Mouse (Mus musculus): ENCODE measurements around the gene Dbp. TPM values are rescaled to one million over a fixed set of nuclear protein-coding genes. Genes with fewer than 3 reads are reported as not detected.

Dbp gene
- total and polyA plus RNA-seq, 3 experiments: 22.5 to 24.4 TPM; not detected in 1

DNA sequence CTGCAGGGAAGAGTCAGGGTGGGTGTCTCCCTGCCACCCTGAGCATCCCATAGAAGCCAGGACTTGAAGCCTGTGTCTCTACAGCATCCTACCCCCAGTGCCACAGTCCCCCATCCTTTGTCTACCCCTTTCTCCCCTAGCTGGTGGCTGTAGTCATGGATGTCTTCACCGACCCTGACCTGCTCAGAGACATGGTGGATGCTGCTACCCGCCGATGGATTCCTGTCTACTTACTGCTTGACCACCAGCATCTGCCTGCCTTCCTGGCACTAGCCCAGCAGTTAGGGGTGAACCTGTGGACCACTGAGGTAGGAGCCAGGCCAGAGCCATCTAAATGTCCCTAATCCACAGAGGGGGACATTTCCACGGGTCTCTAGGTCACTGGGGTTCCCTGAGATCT, 18.4 kb downstream of the Dbp start:
- Histone ChIP-seq H3K4me1 (ENCODE audit: control insufficient read depth in 1 of 2, insufficient read depth in 2 of 2, low read length in 2 of 2) (no peaks in the 10 kb centered on the region), H3K9me3 (replicated peaks; ENCODE audit: insufficient read depth, low read length) (no peaks in the 10 kb centered on the region), H3K27me3 (ENCODE audit: control insufficient read depth in 1 of 2, insufficient read depth in 2 of 2, low read length in 2 of 2) (no peaks in the 10 kb centered on the region), H3K4me3 (ENCODE audit: control insufficient read depth in 1 of 2, insufficient read depth in 1 of 2, low read depth in 2 of 2, low read length in 2 of 2) (no peak overlapping the region), H3K9ac (ENCODE audit: control insufficient read depth, low read depth, low read length, poor library complexity, severe bottlenecking) (no peak overlapping the region), H3K27ac (ENCODE audit: control insufficient read depth, low read depth, low read length) (no peak overlapping the region), H3K36me3 (ENCODE audit: control insufficient read depth in 1 of 2, insufficient read depth in 2 of 2, low read length in 2 of 2) (peaks cover 2% of the 10 kb centered on the region in 2 experiments; a peak in 3 of 4 replicates), H3K79me2 (ENCODE audit: control insufficient read depth, insufficient read depth, low read length, poor library complexity) (peaks cover 18% of the 10 kb centered on the region)
- DNase-seq (ENCODE audit: low read depth, low spot score): no peak
- TF ChIP-seq TAL1 (IDR thresholded peaks at IDR 0.05; ENCODE audit: low read length) (no peak), E2F4 (IDR thresholded peaks at IDR 0.05; ENCODE audit: borderline replicate concordance, low read depth, low read length) (no peak), POLR2AphosphoS5 (IDR thresholded peaks at IDR 0.05; ENCODE audit: borderline replicate concordance, low read depth, low read length) (no peak), ELF1 (IDR thresholded peaks at IDR 0.05; ENCODE audit: low read depth, low read length) (no peak), ZMIZ1 (IDR thresholded peaks at IDR 0.05; ENCODE audit: low read depth, low read length) (no peak), POLR2AphosphoS2 (IDR thresholded peaks at IDR 0.05; ENCODE audit: low read length) (no peak), USF1 (IDR thresholded peaks at IDR 0.05; ENCODE audit: low read depth, low read length) (no peak), MYC (IDR thresholded peaks at IDR 0.05; ENCODE audit: low read depth, low read length) (no peak), TCF12 (IDR thresholded peaks at IDR 0.05; ENCODE audit: low read depth, low read length) (no peak), NELFE (IDR thresholded peaks at IDR 0.05; ENCODE audit: low read depth, low read length) (no peak), USF2 (IDR thresholded peaks at IDR 0.05; ENCODE audit: borderline replicate concordance in 1 of 2, insufficient read depth in 1 of 2, low read depth in 1 of 2, low read length in 2 of 2) (no peak), EP300 (IDR thresholded peaks at IDR 0.05; ENCODE audit: low read depth in 1 of 2, low read length in 2 of 2) (no peak), ETS1 (IDR thresholded peaks at IDR 0.05; ENCODE audit: low read depth, low read length) (no peak), BHLHE40 (IDR thresholded peaks at IDR 0.05; ENCODE audit: borderline replicate concordance, low read depth, low read length) (no peak)

DNA sequence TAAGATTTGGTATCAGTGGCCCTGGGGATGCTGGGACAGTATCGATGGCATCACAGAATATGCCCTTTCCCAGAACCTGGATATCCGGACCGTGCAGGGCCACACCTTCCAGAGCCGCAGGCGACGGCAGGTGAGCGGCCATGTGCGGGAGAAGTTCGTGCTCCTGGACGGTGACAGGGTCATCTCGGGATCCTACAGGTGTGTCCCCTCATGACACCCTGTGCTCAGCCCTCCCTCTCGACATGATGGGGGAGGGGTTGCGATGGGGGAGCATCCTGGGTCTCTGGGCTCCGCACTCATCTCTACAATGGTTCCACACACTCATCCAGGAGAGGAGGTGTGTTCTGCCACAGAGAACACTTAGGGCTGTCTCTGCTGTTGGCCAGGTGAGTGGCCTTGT, 18.9 kb downstream of the Dbp start:
- no peak for DNase-seq (ENCODE audit: low read depth, low spot score)
- no peaks in the 10 kb centered on the region for H3K27me3 ChIP-seq (ENCODE audit: control insufficient read depth in 1 of 2, insufficient read depth in 2 of 2, low read length in 2 of 2)
- no peak overlapping the region for H3K4me3 ChIP-seq (ENCODE audit: control insufficient read depth in 1 of 2, insufficient read depth in 1 of 2, low read depth in 2 of 2, low read length in 2 of 2)
- H3K4me1 ChIP-seq (ENCODE audit: control insufficient read depth in 1 of 2, insufficient read depth in 2 of 2, low read length in 2 of 2): no peaks in the 10 kb centered on the region
- peaks cover 13% of the 10 kb centered on the region for H3K79me2 ChIP-seq (ENCODE audit: control insufficient read depth, insufficient read depth, low read length, poor library complexity)
- TF ChIP-seq USF1 (IDR thresholded peaks at IDR 0.05; ENCODE audit: low read depth, low read length) (no peak), MAX (IDR thresholded peaks at IDR 0.05; ENCODE audit: low read length) (no peak), RAD21 (IDR thresholded peaks at IDR 0.05; ENCODE audit: low read depth, low read length) (no peak), ZC3H11A (IDR thresholded peaks at IDR 0.05; ENCODE audit: low read depth, low read length) (no peak), CTCF (IDR thresholded peaks at IDR 0.05 in 2 of 3, conservative IDR thresholded peaks at IDR 0.05 in 1 of 3; ENCODE audit: control insufficient read depth in 1 of 3, insufficient read depth in 1 of 3, low read depth in 2 of 3, low read length in 3 of 3, poor library complexity in 1 of 3, severe bottlenecking in 1 of 3) (no peak), EP300 (IDR thresholded peaks at IDR 0.05; ENCODE audit: low read depth in 1 of 2, low read length in 2 of 2) (no peak), MYC (IDR thresholded peaks at IDR 0.05; ENCODE audit: low read depth, low read length) (no peak), ZMIZ1 (IDR thresholded peaks at IDR 0.05; ENCODE audit: low read depth, low read length) (no peak), E2F4 (IDR thresholded peaks at IDR 0.05; ENCODE audit: borderline replicate concordance, low read depth, low read length) (no peak), BHLHE40 (IDR thresholded peaks at IDR 0.05; ENCODE audit: borderline replicate concordance, low read depth, low read length) (no peak), MXI1 (IDR thresholded peaks at IDR 0.05; ENCODE audit: low read depth, low read length) (no peak), UBTF (IDR thresholded peaks at IDR 0.05; ENCODE audit: borderline replicate concordance, insufficient read depth, low read depth, low read length) (no peak)
- peaks cover 2% of the 10 kb centered on the region in 2 experiments; a peak in 3 of 4 replicates for H3K36me3 ChIP-seq (ENCODE audit: control insufficient read depth in 1 of 2, insufficient read depth in 2 of 2, low read length in 2 of 2)
- no peak overlapping the region for H3K27ac ChIP-seq (ENCODE audit: control insufficient read depth, low read depth, low read length)
- no peak overlapping the region for H3K9ac ChIP-seq (ENCODE audit: control insufficient read depth, low read depth, low read length, poor library complexity, severe bottlenecking)
- no peaks in the 10 kb centered on the region for H3K9me3 ChIP-seq (replicated peaks; ENCODE audit: insufficient read depth, low read length)
